Mouse (Mus musculus) urinary bladder, adult 18-20 months (tissue): Measurements from ENCODE around the gene Cenpj.
A peak's percentile ranks its signal among the peaks of the same experiment; 100 is the strongest.

Source experiments
- DNase-seq, 2 experiments: peaks; one replicate each; pipeline ENCODE4 v3.0.0; 2022; ENCODE audit warnings: low spot score in 2 of 2, mixed read lengths in 2 of 2

The Cenpj gene

DNA sequence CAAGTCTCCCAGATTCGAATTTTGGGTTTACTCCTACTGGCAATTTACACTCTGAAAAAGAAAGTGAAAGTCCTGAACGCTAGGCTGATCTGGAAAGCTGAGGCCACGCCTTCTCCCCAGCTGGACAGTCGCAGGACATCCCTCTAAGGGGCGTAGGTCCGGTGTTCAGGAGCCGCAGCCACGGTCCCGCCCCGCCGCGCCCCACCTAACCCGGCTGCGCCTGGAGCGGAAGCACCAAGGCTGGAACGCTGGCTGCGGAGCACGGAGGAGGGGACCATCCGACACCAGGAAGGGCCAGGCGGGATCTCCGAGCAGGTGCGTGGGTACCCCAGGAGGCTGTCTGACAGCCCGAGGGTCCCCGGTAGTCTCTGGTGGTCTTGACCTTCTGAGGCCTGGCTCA is at the start of gene Cenpj, which contains the start of gene Parp4:
TSS of gene Cenpj (minus strand) at position 10 of the 400 bp plus-strand sequence.
TSS of gene Parp4 (plus strand) at position 204 of the 400 bp plus-strand sequence.
- peak; percentile 73 to 91 for DNase-seq

DNA sequence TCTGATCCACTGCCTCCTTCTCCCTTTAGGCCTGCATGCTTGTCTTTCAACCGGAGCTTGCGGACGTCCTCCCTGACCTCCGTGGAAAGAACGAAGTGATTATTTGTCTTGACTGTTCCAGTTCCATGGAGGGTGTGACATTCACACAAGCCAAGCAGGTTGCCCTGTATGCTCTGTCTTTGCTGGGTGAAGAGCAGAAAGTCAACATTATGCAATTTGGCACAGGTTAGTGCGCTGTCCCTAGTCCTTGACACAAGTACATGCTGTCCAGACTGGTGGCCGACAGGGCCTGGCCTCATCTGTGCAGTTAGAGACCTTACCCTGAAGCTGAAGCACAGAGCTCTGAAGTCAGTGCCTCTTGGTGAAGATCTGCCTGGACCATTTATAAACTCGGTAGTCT is 45.2 kb upstream of the Cenpj start:
- no peak for DNase-seq

DNA sequence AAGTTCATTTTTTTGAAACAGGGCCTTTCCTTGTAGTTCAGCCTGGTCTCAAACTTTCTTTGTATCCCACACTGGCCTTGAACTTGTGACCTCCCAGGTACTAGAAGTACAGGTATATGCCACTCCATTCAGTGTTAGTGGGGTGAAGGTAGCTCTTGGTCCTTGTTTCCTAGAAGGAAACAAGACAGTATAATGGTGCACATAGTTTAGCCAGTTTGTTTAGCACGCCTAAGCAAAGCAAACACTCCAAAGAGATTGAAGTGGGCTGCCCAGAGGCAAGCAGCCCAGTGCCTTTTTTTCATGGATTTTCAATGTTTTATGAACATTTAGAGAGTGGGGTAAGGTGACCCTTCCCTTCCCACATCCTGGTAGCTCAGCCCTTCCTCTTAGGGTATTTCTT is 42.2 kb upstream of the Cenpj start:
- DNase-seq: no peak

DNA sequence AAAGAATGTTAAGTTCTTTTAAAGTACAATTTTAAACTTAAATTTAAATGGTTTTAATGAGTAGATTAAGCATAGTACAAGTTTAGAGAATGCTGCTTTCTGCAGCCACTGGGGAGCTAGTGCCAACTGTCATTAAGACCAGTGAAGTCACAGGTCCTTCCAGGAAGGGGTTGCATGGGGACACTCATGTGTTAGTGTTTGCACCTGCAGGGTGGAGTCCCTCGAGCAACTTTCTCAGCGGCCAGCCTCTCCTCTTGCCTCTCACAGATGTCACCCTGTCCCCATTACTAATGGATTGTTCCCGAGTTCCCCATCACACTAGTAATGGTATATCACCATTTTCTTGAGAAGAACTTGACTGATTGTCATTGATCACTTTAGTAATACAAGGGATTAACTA is 38.0 kb upstream of the Cenpj start:
- DNase-seq: no peak

DNA sequence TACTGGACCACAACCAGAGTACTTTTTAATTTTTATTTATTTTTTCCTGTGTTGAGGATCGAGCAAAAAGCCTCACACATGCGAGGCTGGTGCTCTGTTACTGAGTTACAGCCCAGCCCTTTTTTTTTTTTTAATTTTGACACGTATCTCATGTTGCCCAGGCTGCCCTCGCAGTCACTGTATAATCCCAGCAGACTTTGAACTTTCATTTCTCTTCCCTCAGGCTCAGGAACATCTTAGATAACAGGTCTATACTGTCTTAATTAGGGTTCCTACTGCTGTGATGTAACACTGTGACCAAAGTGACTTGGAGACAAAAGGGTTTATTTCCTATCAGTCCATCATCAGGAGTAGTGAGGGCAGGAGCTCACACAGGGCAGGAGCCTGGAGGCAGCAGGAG is 29.9 kb upstream of the Cenpj start:
- no peak for DNase-seq

DNA sequence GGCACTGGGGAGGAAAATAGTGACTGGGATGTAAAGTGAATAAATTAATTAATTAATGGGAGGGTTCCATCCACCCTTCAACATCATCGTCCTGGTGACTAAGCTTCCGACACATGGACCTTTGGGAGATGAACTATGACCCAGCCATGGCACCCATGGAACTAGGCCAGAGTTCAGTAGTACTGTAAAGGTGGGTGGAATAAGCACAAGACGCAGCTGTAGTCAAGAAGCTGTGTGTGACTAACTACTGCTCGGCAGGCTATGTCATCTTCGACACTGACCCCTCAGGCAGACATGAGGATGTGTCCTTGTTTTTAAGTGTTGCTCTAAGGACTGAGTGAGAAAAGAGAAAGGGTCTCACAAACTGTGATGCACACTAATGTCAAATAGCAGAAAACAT is 29.2 kb upstream of the Cenpj start:
- no peak for DNase-seq

DNA sequence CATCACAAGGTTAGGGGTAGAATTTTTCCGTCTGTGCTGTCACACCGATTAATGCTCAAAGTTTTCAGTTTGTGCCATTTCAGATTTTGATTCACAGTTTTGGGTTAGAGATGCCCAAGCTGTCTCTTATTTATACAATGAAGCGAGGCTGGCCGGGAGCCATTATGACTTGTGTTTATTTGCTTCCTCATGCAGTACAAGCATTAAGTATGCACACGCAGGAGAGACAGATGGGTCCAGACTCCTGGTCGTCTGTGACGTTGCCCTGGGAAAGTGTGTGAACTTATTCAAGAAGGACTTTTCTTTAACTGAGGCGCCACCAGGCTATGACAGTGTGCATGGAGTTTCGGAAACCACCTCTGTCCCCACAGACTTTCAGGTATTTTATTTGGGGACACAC is 26.8 kb upstream of the Cenpj start:
- DNase-seq: no peak

DNA sequence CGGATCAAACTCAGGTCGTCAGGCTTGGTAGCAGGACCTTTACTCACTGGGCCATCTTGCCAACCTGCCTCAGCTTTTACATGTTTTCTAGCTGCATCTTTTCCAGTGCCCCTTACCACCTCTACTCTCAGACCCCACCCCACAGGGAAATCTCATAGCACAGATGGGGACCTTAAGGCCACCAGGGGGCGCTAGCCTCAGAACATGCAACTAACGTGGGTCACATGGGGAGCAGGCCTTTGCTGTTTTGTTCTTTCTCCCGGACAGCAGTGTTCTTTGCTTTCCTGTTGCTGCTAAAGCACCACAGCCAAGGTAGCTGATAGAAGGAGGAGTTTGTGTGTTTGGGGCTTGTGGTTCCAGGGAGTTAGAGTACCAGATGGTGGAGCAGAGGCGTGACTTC is 23.5 kb upstream of the Cenpj start:
- DNase-seq: peak in 1 of 2 experiments; percentile 30

DNA sequence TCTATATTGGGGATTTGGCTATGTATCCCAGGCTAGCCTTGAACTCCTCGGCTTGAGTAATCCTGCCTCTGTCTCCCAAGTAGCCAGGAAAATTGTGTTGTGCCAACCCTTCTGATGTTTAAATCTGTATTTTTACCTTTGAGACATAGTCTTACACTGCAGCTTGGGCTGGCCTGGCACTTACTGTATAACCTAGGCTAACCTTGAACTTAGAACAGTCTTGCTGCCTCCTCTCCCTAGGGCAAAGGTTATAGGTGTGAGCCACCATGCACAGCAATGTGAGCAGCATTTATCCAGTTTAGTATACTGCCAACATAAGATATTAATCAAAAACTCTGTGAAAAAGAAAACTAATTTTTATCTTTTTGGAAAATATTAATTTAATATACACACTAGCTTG is 19.6 kb upstream of the Cenpj start:
- DNase-seq: no peak

DNA sequence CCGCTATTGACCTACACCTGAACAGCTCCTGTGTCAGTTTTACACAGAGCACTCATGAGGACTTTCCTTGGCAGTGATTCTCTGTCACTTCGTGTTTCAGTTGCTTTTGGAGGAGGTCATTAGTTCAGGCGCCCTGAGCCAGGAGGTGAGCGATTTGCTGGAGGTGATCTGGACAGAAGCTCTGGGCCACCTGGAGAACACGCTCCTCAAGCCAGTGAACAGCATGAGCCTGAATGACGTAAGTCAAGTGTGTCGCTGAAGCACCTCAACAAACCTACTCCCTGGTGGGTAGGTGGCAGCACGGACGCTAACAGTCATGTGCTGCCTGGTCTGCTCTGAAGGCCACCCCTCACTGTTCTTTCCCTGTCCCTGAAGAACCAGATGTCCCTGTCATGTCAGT is 17.0 kb upstream of the Cenpj start:
- no peak for DNase-seq

DNA sequence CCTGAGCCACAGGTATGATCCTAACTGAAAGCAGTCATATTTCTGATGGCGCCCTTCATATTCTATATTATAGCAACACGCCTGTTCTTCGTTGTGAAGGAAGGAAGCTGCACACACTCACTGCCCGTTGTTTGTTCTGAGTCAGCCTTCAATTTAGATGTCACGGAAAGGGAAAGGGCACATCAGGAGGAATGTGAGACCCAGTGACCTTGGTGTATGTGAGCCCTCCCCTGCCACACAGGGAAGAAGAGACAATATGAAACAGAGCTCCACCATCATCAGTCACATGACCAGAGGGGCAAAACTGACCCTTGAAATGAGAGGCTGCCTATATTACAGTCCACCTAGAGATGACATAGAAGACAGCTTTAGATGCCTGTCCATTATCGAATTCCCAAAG is 7.1 kb upstream of the Cenpj start:
- no peak for DNase-seq

DNA sequence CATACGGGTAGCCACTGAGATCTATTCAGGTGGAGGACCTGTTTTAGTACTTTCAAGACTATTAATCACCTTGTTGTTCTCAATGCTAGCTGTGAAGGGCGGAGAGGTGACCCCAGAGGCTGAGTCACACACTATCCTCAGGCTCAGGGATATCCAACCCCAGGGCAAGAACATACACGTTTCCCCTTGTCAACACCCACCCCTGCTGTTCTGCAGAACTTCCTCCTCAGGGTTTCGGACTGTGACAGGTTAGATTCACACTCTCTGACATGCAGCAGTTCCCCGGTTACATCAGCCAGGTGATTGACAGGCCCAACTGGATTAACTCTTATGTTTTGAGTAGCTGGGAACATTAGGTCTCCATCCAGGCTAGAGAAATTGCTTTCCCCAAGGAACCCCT is 5.9 kb upstream of the Cenpj start:
- peak; percentile 21 to 59 for DNase-seq

DNA sequence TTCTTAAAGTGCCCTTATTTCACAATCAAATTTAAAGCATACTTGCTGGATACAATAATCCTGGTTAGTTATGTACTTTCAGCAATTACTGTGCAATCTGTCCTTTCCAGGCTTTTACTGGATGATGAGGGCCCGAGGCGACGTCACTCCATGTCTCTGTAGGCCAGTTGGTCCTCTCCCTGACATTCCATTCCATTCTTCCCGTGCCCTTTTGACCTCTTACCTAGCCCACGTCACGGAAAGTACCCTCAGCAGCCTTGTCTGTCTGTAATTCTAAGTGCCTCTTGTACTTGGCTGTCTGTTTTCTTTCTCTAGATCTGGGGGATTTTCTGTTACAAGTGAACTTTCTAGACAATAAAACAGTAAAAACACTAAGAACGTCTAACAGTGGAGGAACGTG is 3.8 kb upstream of the Cenpj start:
- no peak for DNase-seq

DNA sequence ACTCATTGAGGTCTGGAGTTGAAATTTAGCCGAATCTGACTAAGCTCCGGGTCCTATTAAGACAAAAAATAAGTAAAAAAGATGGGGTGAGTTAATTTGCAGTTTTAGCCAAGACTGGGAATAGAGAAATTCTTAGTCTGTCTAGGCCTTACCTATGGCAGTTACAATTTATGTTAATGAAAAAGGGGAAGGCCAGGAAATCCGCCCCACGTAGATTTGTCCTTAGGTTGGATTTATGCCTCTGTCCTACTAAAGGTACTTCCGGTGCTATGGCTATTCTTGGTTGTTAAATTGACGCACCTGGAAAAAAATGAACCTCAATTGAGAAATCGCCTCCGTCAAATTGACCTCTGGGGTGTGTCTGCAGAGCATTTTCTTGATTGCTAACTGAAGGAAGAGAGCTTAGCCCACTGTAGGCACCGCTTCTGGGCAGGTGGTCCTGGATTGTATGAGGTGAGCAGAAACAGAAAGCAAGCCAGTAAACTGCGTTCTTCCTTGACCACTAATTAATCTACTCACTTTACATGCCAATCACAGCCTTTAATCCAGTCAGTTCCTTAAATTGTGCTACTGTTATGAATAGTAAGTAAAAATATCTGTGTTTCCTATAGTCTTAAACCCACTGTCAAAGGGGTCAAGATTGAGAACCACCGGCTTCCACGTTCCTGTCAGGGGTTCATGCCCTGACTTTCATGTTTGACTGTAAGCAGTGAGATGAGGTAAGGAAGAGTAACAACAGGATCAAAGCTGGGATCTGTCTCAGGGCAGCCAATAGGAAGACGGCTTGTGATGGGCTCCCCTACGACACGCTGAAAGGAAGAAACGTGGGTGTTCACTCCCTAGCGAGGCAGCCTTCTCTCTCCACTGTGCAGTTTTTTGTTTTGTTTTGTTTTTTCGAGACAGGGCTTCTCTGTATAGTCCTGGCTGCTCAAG is 1.0 kb upstream of the Cenpj start:
- no peak for DNase-seq

DNA sequence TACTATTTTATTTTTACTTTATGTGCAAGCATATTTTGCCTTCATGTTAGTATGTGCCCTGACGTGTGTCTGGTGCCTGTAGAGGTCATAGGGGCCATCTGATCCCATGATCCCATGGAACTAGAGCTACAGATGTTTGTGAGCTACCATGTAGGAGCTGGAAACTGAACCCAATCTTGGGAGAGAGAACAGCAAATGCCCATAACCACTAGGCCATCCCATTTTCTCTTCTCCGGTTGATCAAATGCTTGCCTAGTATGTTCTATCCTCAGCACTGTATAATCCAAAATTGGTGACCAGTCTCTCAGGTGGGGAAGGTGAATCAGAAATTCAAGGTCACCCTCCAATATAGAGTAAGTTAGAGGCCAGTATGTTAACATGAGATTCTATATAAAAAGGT is 2.7 kb downstream of the Cenpj start:
- no peak for DNase-seq

DNA sequence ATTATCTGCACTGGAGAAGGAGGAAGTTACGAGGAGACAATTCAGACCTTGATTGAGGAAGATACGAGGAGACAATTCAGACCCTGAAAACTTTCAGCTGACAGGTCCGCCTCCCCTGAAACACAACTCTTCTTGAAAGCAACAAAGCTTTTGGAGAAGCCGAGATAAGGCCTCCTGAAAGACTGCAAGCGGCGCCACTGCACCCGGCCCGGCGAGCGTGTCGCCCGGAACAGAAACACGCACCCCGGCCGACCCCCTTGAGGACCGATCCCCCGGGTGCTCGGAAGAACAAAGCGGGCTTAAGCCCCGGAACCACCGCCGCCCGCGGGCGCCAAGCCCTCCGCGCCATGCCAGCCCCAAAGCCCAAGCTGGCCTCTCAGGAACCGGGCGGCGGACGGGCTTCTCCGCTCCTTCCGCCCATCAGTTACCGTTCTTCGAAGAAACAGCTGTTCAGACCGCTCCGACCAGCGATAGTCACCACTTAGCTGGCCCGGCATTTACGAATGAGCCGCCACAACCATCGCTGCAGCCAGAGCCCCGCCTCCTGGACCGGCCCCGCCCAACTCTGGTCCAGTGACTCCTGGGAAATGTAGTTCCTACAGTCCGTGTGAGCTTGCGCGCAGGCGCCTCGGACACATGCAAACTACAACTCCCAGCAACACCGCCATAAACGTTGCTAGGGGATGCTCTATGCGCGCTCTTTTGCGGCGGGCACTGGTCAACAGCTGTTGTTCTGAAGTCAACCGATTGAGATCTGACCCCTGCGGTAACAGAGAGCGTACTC is 3.7 kb downstream of the Cenpj start:
- peak; percentile 87 to 92 for DNase-seq

DNA sequence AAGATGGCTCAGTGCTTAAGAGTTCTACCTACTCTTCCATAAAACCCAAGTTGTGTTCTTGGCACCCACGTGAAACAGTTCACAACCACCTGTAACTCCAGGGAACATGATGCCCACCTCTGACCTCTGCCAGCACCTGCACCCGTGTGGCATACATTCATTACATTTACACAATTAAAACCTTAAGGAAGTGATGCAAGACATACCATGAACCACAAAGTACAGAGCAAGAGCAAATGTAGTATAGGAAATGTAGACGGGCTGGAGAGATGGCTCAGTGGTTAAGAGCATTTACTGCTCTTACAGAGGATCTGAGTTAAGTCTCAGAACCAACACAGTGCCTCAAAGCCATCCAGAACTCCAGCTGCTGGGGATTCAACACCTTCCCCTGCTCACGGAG is 6.2 kb downstream of the Cenpj start:
- DNase-seq: no peak

DNA sequence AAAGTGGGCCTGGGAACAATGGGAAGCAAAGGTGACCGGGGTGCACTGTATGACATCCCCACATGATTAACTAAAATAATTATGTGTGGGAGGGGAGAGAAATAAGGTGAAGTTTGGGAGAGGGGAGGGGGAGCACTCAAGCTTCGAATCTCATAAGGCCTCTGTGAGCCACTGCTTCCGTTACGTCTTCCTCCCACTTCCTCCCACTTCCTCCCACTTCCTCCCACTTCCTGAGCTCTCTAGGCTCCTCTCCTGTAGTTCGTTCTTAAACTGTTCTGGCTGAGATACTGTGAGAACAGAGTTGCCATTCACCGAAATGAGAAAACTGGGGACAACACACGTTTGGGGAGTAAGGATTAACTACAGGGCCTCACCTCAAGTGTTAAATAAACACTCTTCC is 7.7 kb downstream of the Cenpj start:
- DNase-seq: no peak

DNA sequence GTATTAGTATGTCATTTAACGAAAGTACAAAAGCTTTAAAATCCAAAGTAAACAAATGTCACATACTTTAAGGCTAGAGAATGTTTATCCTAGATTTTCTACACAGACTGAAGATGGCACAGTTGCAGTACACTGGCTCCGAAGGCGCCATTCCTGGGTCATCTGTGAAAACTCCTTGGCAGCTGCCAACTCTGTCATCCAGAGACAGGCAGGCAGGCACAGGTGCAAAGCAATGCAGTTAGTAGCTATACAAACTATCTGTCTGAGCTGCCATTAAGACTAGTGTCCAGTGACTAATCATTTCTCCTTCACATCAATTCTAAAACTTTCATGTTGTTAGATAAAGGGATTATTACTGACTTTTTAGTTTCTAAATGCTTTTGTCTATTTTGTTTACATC is 16.1 kb downstream of the Cenpj start:
- no peak for DNase-seq

DNA sequence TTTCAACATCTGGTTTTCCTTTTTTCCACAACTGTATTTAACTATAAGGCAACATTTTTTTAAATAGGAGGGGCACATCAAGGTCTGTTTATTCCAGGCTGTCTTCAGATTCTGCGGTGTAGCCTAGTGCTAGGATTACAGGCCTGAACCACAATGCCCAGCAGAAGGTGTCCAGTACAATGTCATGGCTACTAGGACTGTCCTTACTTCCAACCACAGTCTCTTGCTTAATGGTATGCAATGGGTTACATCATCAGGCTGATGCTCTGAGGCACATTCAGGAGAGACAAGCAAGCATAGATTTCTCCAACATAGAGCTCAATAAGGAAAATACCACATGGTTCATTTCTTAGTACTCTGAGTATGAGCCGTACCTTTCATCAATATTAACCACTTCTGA is 20.5 kb downstream of the Cenpj start:
- no peak for DNase-seq

DNA sequence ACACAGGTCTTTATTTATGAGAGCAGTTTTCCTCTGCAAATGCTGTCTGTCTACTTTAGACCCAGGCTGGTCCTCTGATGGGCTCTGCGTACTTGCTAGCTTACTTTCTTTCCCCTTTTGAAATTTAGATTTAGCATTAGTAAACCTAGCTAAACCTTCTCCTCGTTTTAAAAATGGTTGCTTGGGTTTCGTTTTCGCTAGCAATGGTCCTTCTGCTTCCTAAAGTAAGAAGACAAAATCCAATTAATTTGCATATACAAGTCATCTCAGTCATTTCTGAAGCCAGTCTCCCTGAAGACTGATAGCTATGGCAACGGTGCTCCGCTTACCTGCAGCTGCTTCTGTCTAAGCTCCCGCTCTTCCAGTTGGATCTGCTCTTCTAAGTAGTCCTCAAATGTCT is 21.9 kb downstream of the Cenpj start:
- DNase-seq: no peak

DNA sequence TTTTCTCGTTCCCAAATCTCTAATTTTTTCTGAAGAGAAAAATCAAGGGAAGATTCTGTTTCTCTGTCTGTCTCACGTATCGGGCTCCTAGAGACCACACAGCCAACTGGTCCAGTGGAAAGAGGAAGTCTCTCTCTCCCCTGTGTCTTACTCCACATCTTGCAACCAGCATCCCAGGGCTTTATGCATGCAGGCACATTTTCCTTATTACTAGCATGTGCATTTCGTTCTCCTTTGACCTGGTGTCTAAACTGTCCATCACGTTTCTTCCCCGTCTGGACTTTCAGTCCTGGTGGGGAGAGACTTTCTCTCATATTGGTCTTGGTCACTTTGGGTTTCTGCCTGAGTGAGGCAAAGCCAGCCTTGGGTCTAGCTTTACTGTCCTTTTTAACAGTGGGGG is 22.3 kb downstream of the Cenpj start:
- DNase-seq: no peak

DNA sequence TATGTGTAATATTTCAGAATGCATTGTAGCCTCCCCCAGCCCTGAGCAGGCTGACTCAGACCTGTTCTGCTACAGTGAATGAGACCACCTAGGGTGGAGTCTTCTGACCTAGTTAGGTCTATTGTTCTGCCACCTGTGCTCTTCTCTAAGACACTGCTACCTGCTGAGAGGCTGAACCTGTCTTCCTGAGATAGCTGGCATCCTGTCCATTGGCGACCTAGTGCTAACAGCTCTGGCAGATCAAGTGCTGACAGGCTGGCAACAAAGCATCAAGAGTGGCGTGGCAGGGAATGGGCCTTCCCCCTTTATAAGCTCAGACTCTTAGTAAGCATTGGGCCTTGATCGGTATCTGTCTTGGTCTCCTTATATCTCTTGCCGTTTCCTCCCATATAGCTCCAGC is 24.3 kb downstream of the Cenpj start:
- DNase-seq: no peak
